Mouse (Mus musculus) MEL (cell line): ENCODE data around the gene Ltk.

ENCODE experiments used
- CTCF ChIP-seq, 3 experiments: IDR thresholded peaks in 2 of 3; conservative IDR thresholded peaks in 1 of 3; 2 replicates each; pipeline ENCODE4 v1.5.1; 2011 to 2012; ENCODE audit warnings: low read length in 3 of 3, low read depth in 2 of 3, mild to moderate bottlenecking in 2 of 3, improper control_type of control experiment in 1 of 3, inconsistent platforms in 1 of 3, mixed read lengths in 1 of 3, moderate library complexity in 1 of 3; ENCODE audit not compliant: control insufficient read depth in 1 of 3, insufficient read depth in 1 of 3, poor library complexity in 1 of 3, severe bottlenecking in 1 of 3
- E2F4 ChIP-seq: IDR thresholded peaks from 2 replicates; pipeline ENCODE4 v1.6.1; 2011; ENCODE audit warnings: low read depth, low read length, improper control_type of control experiment, borderline replicate concordance
- ELF1 ChIP-seq: IDR thresholded peaks from 2 replicates; pipeline ENCODE4 v1.6.1; 2014; ENCODE audit warnings: low read depth, mild to moderate bottlenecking, inconsistent platforms, low read length, improper control_type of control experiment, moderate library complexity
- JUND ChIP-seq: IDR thresholded peaks from 2 replicates; pipeline ENCODE4 v1.6.1; 2011; ENCODE audit warnings: low read depth, mild to moderate bottlenecking, improper control_type of control experiment, low read length
- MAX ChIP-seq: IDR thresholded peaks from 2 replicates; pipeline ENCODE4 v1.6.1; 2011; ENCODE audit warnings: low read length, improper control_type of control experiment
- MEF2A ChIP-seq: IDR thresholded peaks from 2 replicates; pipeline ENCODE4 v1.6.1; 2014; ENCODE audit warnings: low read depth, mild to moderate bottlenecking, inconsistent platforms, low read length, improper control_type of control experiment; ENCODE audit not compliant: poor library complexity, insufficient replicate concordance, severe bottlenecking; ENCODE audit errors: extremely low read depth
- MXI1 ChIP-seq: IDR thresholded peaks from 2 replicates; pipeline ENCODE4 v1.6.1; 2011; ENCODE audit warnings: mild to moderate bottlenecking, low read depth, low read length, improper control_type of control experiment
- POLR2A ChIP-seq, 2 experiments: IDR thresholded peaks; 2 replicates each; pipeline ENCODE4 v1.6.1; 2011 to 2012; ENCODE audit warnings: low read length in 2 of 2, mild to moderate bottlenecking in 2 of 2, control low read depth in 1 of 2, improper control_type of control experiment in 1 of 2, low read depth in 1 of 2, moderate library complexity in 1 of 2; ENCODE audit not compliant: control insufficient read depth in 1 of 2, insufficient read depth in 1 of 2, poor library complexity in 1 of 2
- POLR2AphosphoS2 ChIP-seq: IDR thresholded peaks from 2 replicates; pipeline ENCODE4 v1.6.1; 2011; ENCODE audit warnings: low read length, improper control_type of control experiment
- RAD21 ChIP-seq: IDR thresholded peaks from 2 replicates; pipeline ENCODE4 v1.6.1; 2011; ENCODE audit warnings: mild to moderate bottlenecking, low read depth, low read length, improper control_type of control experiment
- SIN3A ChIP-seq: IDR thresholded peaks from 2 replicates; pipeline ENCODE4 v1.6.1; 2012; ENCODE audit warnings: low read length, improper control_type of control experiment, inconsistent platforms
- USF1 ChIP-seq: IDR thresholded peaks from 2 replicates; pipeline ENCODE4 v1.6.1; 2014; ENCODE audit warnings: low read depth, mild to moderate bottlenecking, inconsistent platforms, low read length, improper control_type of control experiment, moderate library complexity
- ZKSCAN1 ChIP-seq: IDR thresholded peaks from 2 replicates; pipeline ENCODE4 v1.6.1; 2012; ENCODE audit warnings: low read depth, mild to moderate bottlenecking, inconsistent platforms, low read length, improper control_type of control experiment, moderate library complexity

- TF ChIP-seq SIN3A (peak; percentile 60), E2F4 (no peak), RAD21 (no peak), CTCF (IDR thresholded peaks at IDR 0.05 in 2 of 3, conservative IDR thresholded peaks at IDR 0.05 in 1 of 3; ENCODE audit: control insufficient read depth in 1 of 3, insufficient read depth in 1 of 3, low read depth in 2 of 3, low read length in 3 of 3, poor library complexity in 1 of 3, severe bottlenecking in 1 of 3) (0 out of 6 replicates have a peak, but pooled peaks of 1 of the 3 experiments have one; percentile 2), USF1 (no peak), POLR2AphosphoS2 (peak; percentile 59; the same call in 1 of the 2 replicates), MAX (no peak), MXI1 (peak; percentile 36), POLR2A (IDR thresholded peaks at IDR 0.05; ENCODE audit: control insufficient read depth in 1 of 2, insufficient read depth in 1 of 2, low read depth in 1 of 2, low read length in 2 of 2, poor library complexity in 1 of 2) (peak; percentile 14 to 74; a peak in 2 of 4 replicates), MEF2A (no peak), JUND (no peak), ELF1 (peak; percentile 17; the same call in 1 of the 2 replicates), ZKSCAN1 (no peak)
Measured at GRCm38 (mm10) chr2:119741581-119742411, 18.4 kb downstream of the Ltk start, which contains the start of gene Itpka.
